Mouse (Mus musculus): ENCODE measurements around the gene Car15.

DNA sequence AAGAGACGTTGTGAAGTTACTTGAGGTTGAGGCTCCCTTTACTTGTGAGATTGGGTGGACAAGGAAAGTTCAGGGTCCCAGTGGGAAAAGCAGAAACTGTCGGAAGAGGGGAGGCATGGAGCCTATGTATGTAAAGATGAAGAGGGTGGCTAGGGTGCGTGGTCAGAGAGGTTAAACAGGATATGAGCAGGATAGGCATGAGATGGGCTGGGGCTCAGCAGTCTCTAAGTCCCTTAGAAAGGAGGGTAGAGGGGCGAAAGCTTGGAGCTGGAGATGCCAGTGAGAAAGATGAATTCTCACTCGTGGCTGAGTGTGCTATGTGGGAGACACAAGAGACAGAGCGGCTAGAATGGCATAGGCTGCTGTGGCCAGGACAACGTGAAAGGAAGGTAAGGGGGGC is 5.3 kb downstream of the Car15 start, which contains the start of gene B830017H08Rik:
- no peak for TF ChIP-seq CTCF (IDR thresholded peaks at IDR 0.05; ENCODE audit: low read depth, low read length)
- TF ChIP-seq POLR2A (IDR thresholded peaks at IDR 0.05; ENCODE audit: borderline replicate concordance, low read depth, low read length): no peak

Data from bone marrow macrophage, adult 2 months (primary cell).